Mouse (Mus musculus) thymus, adult 18-20 months (tissue): ENCODE data around the gene Klhdc2.

Experiments used
- DNase-seq, 2 experiments: peaks; one replicate each; pipeline ENCODE4 v3.0.0; 2022; ENCODE audit warnings: mixed read lengths in 2 of 2

Klhdc2 gene

GRCm38 (mm10) chr12:69304051-69304450 is 7.6 kb downstream of the Klhdc2 start:
- DNase-seq = no peak

- no peak for DNase-seq
Measured at GRCm38 (mm10) chr12:69306333-69306732, 9.9 kb downstream of the Klhdc2 start.

- DNase-seq = no peak
Measured at GRCm38 (mm10) chr12:69309659-69310058, 13.2 kb downstream of the Klhdc2 start.

- DNase-seq = no peak
Measured at GRCm38 (mm10) chr12:69318431-69318830, 21.9 kb downstream of the Klhdc2 start.

- DNase-seq = no peak
Measured at GRCm38 (mm10) chr12:69331187-69331586, 34.7 kb downstream of the Klhdc2 start.

- no peak for DNase-seq
Measured at GRCm38 (mm10) chr12:69332147-69332546, 35.7 kb downstream of the Klhdc2 start.

- DNase-seq = no peak
Measured at GRCm38 (mm10) chr12:69333547-69333946, 37.1 kb downstream of the Klhdc2 start.

- no peak for DNase-seq
Measured at GRCm38 (mm10) chr12:69349928-69350327, 53.4 kb downstream of the Klhdc2 start.

- no peak for DNase-seq
Measured at GRCm38 (mm10) chr12:69351685-69352084, 55.2 kb downstream of the Klhdc2 start.

GRCm38 (mm10) chr12:69356546-69357299 is 60.2 kb downstream of the Klhdc2 start, which contains the start of gene Nemf:
Nemf (minus strand) TSS chr12:69357165.
- peak; percentile 61 to 73 for DNase-seq

- DNase-seq = no peak
Measured at GRCm38 (mm10) chr12:69357300-69357646, 60.8 kb downstream of the Klhdc2 start.
